Mouse (Mus musculus) embryonic facial prominence, embryonic 14.5 days (tissue): ENCODE data around the gene Card14. TPM values are rescaled to one million over a fixed set of nuclear protein-coding genes. Genes with fewer than 3 reads are reported as not detected.

ENCODE experiments used
- ATAC-seq: fragments of 200-750 bp; cut with Nextera tagmentation; 2 replicates; pipeline ENCODE4 v1.8.0; 2017; ENCODE audit warnings: low read depth, moderate number of reproducible peaks, moderate TSS enrichment
- DNase-seq: peaks from one replicate; pipeline ENCODE4 v3.0.0-alpha.2; 2015; ENCODE audit warnings: low spot score
- H3K27ac ChIP-seq: fragments of 300-500 bp; sonication (generic); replicated peaks from 2 replicates; pipeline ENCODE4 v1.5.1; 2014; ENCODE audit warnings: low read depth, mild to moderate bottlenecking, low read length, moderate library complexity
- H3K27me3 ChIP-seq: fragments of 300-500 bp; sonication (generic); replicated peaks from 2 replicates; pipeline ENCODE4 v1.6.1; 2014; ENCODE audit warnings: low read length; ENCODE audit not compliant: control insufficient read depth, insufficient read depth
- H3K36me3 ChIP-seq: fragments of 300-500 bp; sonication (generic); 2 replicates; pipeline ENCODE4 v1.6.1; 2014; ENCODE audit warnings: low read length, mixed read lengths; ENCODE audit not compliant: control insufficient read depth, insufficient read depth
- H3K4me1 ChIP-seq: fragments of 300-500 bp; sonication (generic); 2 replicates; pipeline ENCODE4 v1.6.1; 2014; ENCODE audit warnings: antibody characterized with exemption, low read length; ENCODE audit not compliant: control insufficient read depth, insufficient read depth
- H3K4me2 ChIP-seq: fragments of 300-500 bp; sonication (generic); 2 replicates; pipeline ENCODE4 v1.6.1; 2014; ENCODE audit warnings: low read depth, mild to moderate bottlenecking, low read length, moderate library complexity, mixed read lengths
- H3K4me3 ChIP-seq: fragments of 300-500 bp; sonication (generic); 2 replicates; pipeline ENCODE4 v1.5.1; 2014; ENCODE audit warnings: low read depth, mild to moderate bottlenecking, low read length
- H3K9ac ChIP-seq: fragments of 300-500 bp; sonication (generic); 2 replicates; pipeline ENCODE4 v1.6.1; 2014; ENCODE audit warnings: low read depth, mild to moderate bottlenecking, low read length, moderate library complexity, mixed read lengths
- H3K9me3 ChIP-seq: fragments of 300-500 bp; sonication (generic); 2 replicates; pipeline ENCODE4 v1.6.1; 2016; ENCODE audit warnings: low read length; ENCODE audit not compliant: control insufficient read depth
- WGBS: fragments of 180-500 bp; shearing (Covaris S2); extraction: QIAGEN DNeasy Blood & Tissue Kit; methylation state at CpG from one replicate; pipeline ENCODE4 v1.1.7; 2014; 5-methylcytosine and 5-hydroxymethylcytosine counted together
- polyA plus RNA-seq: library from polyadenylated mRNA; unstranded; fragments of >200 nt; fragmentation: Nextera tagmentation; extraction: Ambion mirVana; gene quantifications from 2 replicates; pipeline ENCODE4 v1.2.1, GENCODE M21; 2014

The Card14 gene
- polyA plus RNA-seq, 1 experiment from 2014 or later, result 1.4 TPM

DNA sequence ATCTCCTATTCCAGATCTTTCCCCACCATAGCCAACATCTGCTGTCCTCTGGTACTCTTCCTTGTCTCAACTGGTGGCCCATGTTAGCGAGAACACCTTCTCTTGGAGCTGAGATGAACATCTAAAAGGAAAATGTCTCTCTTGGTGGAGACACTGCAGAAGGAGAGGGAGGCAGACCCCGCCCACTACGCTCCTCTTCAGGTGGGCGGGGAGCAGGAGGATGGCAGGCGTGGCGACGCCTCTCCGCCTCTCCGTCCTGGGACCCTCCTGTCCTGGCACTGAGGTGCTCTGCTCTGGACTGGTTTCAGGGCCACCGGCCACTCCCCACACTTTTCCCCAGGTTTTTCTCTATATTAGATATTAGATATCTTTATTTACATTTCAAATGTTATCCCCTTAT lies 3.1 kb downstream of the Card14 start:
- Histone ChIP-seq H3K9ac (no peak overlapping the region), H3K27ac (no peak overlapping the region), H3K4me1 (0 out of 2 replicates have a peak, but pooled peaks cover 6% of the 10 kb centered on the region), H3K27me3 (no peaks in the 10 kb centered on the region), H3K4me3 (no peak overlapping the region), H3K4me2 (no peak overlapping the region; the same call in 1 of the 2 replicates), H3K36me3 (no peaks in the 10 kb centered on the region), H3K9me3 (no peaks in the 10 kb centered on the region)
- DNase-seq (no peak), ATAC-seq (no peak)
- 15% methylated on average over 9 of the region's 10 CpGs for WGBS

DNA sequence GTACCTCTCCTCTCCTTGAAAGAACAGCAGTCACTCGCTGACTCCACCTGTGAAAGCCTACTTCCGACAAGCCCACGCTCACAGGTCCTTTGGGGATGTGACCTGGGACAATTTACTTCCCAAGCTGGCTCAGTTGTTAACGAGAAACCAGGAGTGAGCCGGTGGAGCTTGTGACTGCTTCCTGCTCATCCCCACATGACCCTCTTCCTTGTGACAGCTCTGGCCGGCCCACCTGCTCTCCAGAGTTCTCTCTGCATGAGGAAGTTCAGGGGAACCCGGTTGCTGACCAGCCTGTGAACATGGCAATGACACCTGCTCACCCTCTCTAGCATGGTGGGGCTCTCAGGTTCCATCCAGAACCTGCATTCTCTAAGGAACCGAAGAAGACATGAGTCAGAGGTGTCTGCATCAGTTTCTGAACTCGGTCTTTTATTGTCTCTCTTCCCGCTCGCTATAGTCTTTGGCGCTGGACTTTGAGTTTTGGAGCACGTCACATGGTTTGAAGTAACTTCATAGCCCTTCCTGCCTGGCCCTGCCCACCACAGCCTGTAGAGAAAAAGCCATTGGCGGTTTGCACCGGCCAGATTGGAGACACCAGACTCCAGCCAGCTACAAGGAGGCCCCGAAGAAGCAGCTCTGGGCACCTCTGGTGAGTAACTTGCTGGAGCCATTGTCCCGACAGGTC lies 6.8 kb downstream of the Card14 start:
- Histone ChIP-seq H3K36me3 (no peaks in the 10 kb centered on the region), H3K4me1 (no peaks in the 10 kb centered on the region), H3K9me3 (no peaks in the 10 kb centered on the region), H3K4me3 (no peak overlapping the region), H3K9ac (no peak overlapping the region), H3K27me3 (no peaks in the 10 kb centered on the region), H3K27ac (no peak overlapping the region), H3K4me2 (no peak overlapping the region)
- ATAC-seq (no peak), DNase-seq (no peak)
- 76% methylated on average over 17 of the region's 17 CpGs for WGBS

GRCm38 (mm10) chr11:119316720-119317119 lies 9.2 kb downstream of the Card14 start:
- Histone ChIP-seq H3K4me1 (no peaks in the 10 kb centered on the region), H3K36me3 (no peaks in the 10 kb centered on the region), H3K9ac (no peak overlapping the region), H3K27ac (no peak overlapping the region), H3K27me3 (no peaks in the 10 kb centered on the region), H3K9me3 (no peaks in the 10 kb centered on the region), H3K4me3 (no peak overlapping the region), H3K4me2 (no peak overlapping the region)
- ATAC-seq (no peak), DNase-seq (no peak)
- 91% methylated on average over 4 of the region's 4 CpGs for WGBS

- H3K27me3 ChIP-seq, result no peaks in the 10 kb centered on the region
- H3K27ac ChIP-seq, result no peak overlapping the region
- 75% methylated on average over 13 of the region's 13 CpGs for WGBS
- H3K4me3 ChIP-seq, result no peak overlapping the region
- no peaks in the 10 kb centered on the region for H3K4me1 ChIP-seq
- H3K36me3 ChIP-seq, result no peaks in the 10 kb centered on the region
- H3K9me3 ChIP-seq, result no peaks in the 10 kb centered on the region
- DNase-seq (no peak), ATAC-seq (no peak)
- no peak overlapping the region for H3K4me2 ChIP-seq
- no peak overlapping the region for H3K9ac ChIP-seq
Observed at GRCm38 (mm10) chr11:119322521-119322920, 15.0 kb downstream of the Card14 start.

DNA sequence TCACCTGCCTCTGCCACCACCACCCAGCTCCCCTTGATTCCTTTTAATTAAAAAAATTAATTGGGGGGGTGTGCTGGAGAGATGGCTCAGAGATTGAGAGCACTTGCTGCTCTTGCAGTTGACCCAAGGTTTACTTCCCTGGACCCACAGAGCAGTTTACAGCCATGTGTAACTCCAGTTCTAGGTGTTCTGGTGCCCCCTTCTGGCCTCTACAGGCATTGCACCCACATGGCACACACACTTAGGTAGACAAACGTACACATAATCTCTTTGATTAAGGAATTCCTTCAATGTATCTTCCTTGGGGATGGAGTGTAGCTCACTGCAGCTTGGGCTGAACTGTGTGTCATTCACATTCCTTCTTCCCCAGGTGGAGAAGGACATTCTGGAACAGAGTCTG lies 17.5 kb downstream of the Card14 start:
- Histone ChIP-seq H3K4me3 (no peak overlapping the region), H3K27ac (no peak overlapping the region), H3K36me3 (no peaks in the 10 kb centered on the region), H3K4me1 (no peaks in the 10 kb centered on the region), H3K9me3 (no peaks in the 10 kb centered on the region), H3K9ac (no peak overlapping the region), H3K4me2 (no peak overlapping the region), H3K27me3 (no peaks in the 10 kb centered on the region)
- DNase-seq (no peak), ATAC-seq (no peak)
- 67% methylated on average over 1 of the region's 1 CpGs for WGBS

GRCm38 (mm10) chr11:119330592-119330991 lies 23.0 kb downstream of the Card14 start:
- 60% methylated on average over 3 of the region's 4 CpGs for WGBS
- ATAC-seq, result no peak; the same call in 1 of the 2 replicates

GRCm38 (mm10) chr11:119331970-119332369 lies 24.4 kb downstream of the Card14 start:
- Histone ChIP-seq H3K4me2 (no peak overlapping the region), H3K4me1 (no peaks in the 10 kb centered on the region), H3K27ac (no peak overlapping the region), H3K4me3 (no peak overlapping the region), H3K36me3 (no peaks in the 10 kb centered on the region), H3K9ac (no peak overlapping the region), H3K27me3 (no peaks in the 10 kb centered on the region), H3K9me3 (no peaks in the 10 kb centered on the region)
- no peak for DNase-seq
- 36% methylated on average over 3 of the region's 3 CpGs for WGBS
- no peak for ATAC-seq

More at GRCm38 (mm10) chr11:119330592-119330991, 23.0 kb downstream of the Card14 start:
- H3K4me2 ChIP-seq, result no peak overlapping the region
- no peaks in the 10 kb centered on the region for H3K9me3 ChIP-seq
- H3K4me3 ChIP-seq, result no peak overlapping the region
- H3K4me1 ChIP-seq, result no peaks in the 10 kb centered on the region
- no peaks in the 10 kb centered on the region for H3K27me3 ChIP-seq
- no peak overlapping the region for H3K27ac ChIP-seq
- H3K36me3 ChIP-seq, result no peaks in the 10 kb centered on the region
- no peak overlapping the region for H3K9ac ChIP-seq
- no peak for DNase-seq

GRCm38 (mm10) chr11:119338271-119339059 lies 30.9 kb downstream of the Card14 start:
- Histone ChIP-seq H3K9ac (no peak overlapping the region), H3K4me1 (no peaks in the 10 kb centered on the region), H3K4me2 (no peak overlapping the region), H3K4me3 (no peak overlapping the region), H3K9me3 (no peaks in the 10 kb centered on the region), H3K36me3 (no peaks in the 10 kb centered on the region), H3K27me3 (no peaks in the 10 kb centered on the region), H3K27ac (no peak overlapping the region)
- DNase-seq (no peak), ATAC-seq (peak; percentile 35; the same call in 1 of the 2 replicates)
- 83% methylated on average over 10 of the region's 10 CpGs for WGBS
